In genomic region chr15:69158124-69158523, GRCm38 (mm10) we compare ENCODE assay signal across 18 mouse cellular contexts.
DNase-seq lines count a peak whose midpoint lies in the region; ATAC-seq lines count a peak whose summit lies in the region.
"Had no signal": no experiment of that assay in that cellular context is flagged by ENCODE, and none has a peak within 500 bp of the region (broad histone marks: within the 10 kb centered on the region; RNA-seq: fewer than 3 reads in every experiment).

No protein-coding gene starts in this region.

- peak; percentile 54 for DNase-seq in Muller cell, postnatal 12 days (ENCODE audit: inconsistent ontology term)
- DNase-seq in c-Kit-positive CD71-negative TER-119-negative erythroid progenitor cells, embryonic 14.5 days (ENCODE audit: low read depth): peak; percentile 1
- DNase-seq in natural killer cell, adult 2 months (ENCODE audit: low spot score in 2 of 2): no peak
- DNase-seq in gastrocnemius, adult 18-20 months (ENCODE audit: low spot score): no peak
- no peak for DNase-seq in cerebellum, postnatal 10 days
- DNase-seq: adrenal gland, adult 8-10 months; adrenal gland, postnatal 14 days; adrenal gland, postnatal 36 days; cerebellum, adult 11 months; cerebellum, adult 18-20 months; cerebellum, adult 8-10 months; cerebellum, adult 9-11 months; cerebellum, postnatal 25 days; embryo, embryonic 11 days had no signal

- peak; percentile 39 to 63; a peak in 3 of 4 replicates for ATAC-seq in hematopoietic stem cell, adult 5-6 weeks (replicated peaks in 1 of 2; ENCODE audit: insufficient read depth in 1 of 2, low FRiP score in 2 of 2, low TSS enrichment in 1 of 2, low read depth in 1 of 2, poor library complexity in 2 of 2, severe bottlenecking in 2 of 2)
- ATAC-seq: activated CD4-positive, CD25-positive, alpha-beta regulatory T cell, adult 4 months; forebrain, embryonic 14.5 days; forebrain, embryonic 16.5 days had no signal

Comparison
In these comparisons a context has a peak if more than half of its experiments do, and no peak if none do; other contexts are left out.
1. DNase-seq: peak in Muller cell, postnatal 12 days (single experiment) and c-Kit-positive CD71-negative TER-119-negative erythroid progenitor cells, embryonic 14.5 days (single experiment); none in natural killer cell, adult 2 months (0 of 2), gastrocnemius, adult 18-20 months (single experiment) and cerebellum, postnatal 10 days (0 of 2).